Mouse (Mus musculus): ENCODE measurements around the gene Kirrel. TPM values are rescaled to one million over a fixed set of nuclear protein-coding genes. Genes with fewer than 3 reads are reported as not detected.

Kirrel gene
- polyA plus RNA-seq, 1 experiment from 2014 or later: 25.9 TPM

GRCm38 (mm10) chr3:87072191-87072590 is 102.4 kb downstream of the Kirrel start:
- ATAC-seq (ENCODE audit: insufficient number of reproducible peaks, insufficient read depth, low FRiP score, low TSS enrichment): no peak
- Histone ChIP-seq H3K27me3 (no peaks in the 10 kb centered on the region), H3K9ac (no peak overlapping the region), H3K4me3 (no peak overlapping the region), H3K4me1 (peaks cover 18% of the 10 kb centered on the region), H3K9me3 (no peaks in the 10 kb centered on the region), H3K36me3 (no peaks in the 10 kb centered on the region), H3K4me2 (replicated peaks) (no peak overlapping the region), H3K27ac (no peak overlapping the region)
- WGBS: 46% methylated on average over 3 of the region's 3 CpGs

DNA sequence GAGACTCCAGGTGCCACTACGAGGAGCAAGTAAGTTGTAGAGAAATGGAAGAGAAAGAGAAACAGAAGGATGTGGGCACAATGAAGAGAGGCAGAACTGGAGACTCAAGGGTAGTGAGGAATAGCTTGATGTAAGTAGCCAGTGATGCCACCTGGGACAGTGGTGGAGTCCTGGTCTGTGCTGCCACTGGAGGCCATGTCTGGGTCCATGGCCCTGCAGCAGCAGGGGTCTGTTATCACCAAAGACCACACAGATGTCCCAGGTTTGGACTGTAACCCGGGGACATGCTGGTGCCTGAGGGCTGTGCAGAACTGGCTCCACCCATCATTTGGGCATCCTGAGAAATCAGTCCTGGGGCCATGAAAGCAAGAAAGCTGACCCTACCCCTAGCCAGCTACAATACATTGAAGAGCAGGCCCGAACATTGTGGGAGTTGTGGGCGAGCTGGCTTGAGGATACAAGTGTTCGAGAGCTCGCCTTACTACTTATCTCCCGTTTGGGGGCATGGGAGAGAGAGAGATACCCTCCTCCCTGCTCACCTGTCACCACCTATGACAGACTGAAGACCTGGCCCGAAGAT is 107.1 kb downstream of the Kirrel start:
- Histone ChIP-seq H3K4me2 (replicated peaks) (no peak overlapping the region), H3K9ac (no peak overlapping the region), H3K4me3 (no peak overlapping the region), H3K27me3 (no peaks in the 10 kb centered on the region), H3K9me3 (no peaks in the 10 kb centered on the region), H3K4me1 (0 out of 2 replicates have a peak, but pooled peaks cover 3% of the 10 kb centered on the region), H3K36me3 (no peaks in the 10 kb centered on the region), H3K27ac (no peak overlapping the region)
- no peak for ATAC-seq (ENCODE audit: insufficient number of reproducible peaks, insufficient read depth, low FRiP score, low TSS enrichment)
- WGBS: 87% methylated on average over 8 of the region's 8 CpGs

- no peak overlapping the region for H3K4me2 ChIP-seq (replicated peaks)
- H3K27ac ChIP-seq: no peak overlapping the region
- H3K4me3 ChIP-seq: no peak overlapping the region
- WGBS: 82% methylated on average over 1 of the region's 1 CpGs
- H3K9ac ChIP-seq: no peak overlapping the region
- no peaks in the 10 kb centered on the region for H3K4me1 ChIP-seq
- no peaks in the 10 kb centered on the region for H3K9me3 ChIP-seq
- ATAC-seq (ENCODE audit: insufficient number of reproducible peaks, insufficient read depth, low FRiP score, low TSS enrichment): no peak
- no peaks in the 10 kb centered on the region for H3K36me3 ChIP-seq
- no peaks in the 10 kb centered on the region for H3K27me3 ChIP-seq
These were observed 120.6 kb downstream of the Kirrel start for GRCm38 (mm10) chr3:87053939-87054338.

DNA sequence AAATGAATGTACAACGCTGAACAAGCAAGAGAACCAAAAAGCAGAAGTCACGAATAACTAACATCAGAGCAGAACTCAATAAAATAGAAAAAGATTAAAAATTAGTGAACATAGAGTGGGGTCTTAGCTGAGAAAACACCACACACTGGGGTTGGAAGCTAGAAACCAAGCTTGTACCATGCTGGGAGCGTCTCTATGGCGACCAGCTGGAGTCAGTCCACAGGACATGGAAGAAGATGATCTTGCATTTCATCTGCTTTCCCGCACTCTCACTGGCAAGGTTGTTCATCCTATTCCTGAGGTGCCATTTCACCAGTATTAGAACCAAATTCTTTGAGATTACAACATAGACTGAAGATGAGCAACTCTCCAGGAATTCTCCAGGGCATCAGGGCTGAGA is 126.7 kb downstream of the Kirrel start:
- Histone ChIP-seq H3K27ac (no peak overlapping the region), H3K4me1 (no peaks in the 10 kb centered on the region), H3K4me3 (no peak overlapping the region), H3K36me3 (no peaks in the 10 kb centered on the region), H3K27me3 (no peaks in the 10 kb centered on the region), H3K4me2 (replicated peaks) (no peak overlapping the region), H3K9me3 (no peaks in the 10 kb centered on the region), H3K9ac (no peak overlapping the region)
- 89% methylated on average over 5 of the region's 5 CpGs for WGBS
- no peak for ATAC-seq (ENCODE audit: insufficient number of reproducible peaks, insufficient read depth, low FRiP score, low TSS enrichment)

- no peaks in the 10 kb centered on the region for H3K4me1 ChIP-seq
- H3K9me3 ChIP-seq: no peaks in the 10 kb centered on the region
- H3K36me3 ChIP-seq: no peaks in the 10 kb centered on the region
- 80% methylated on average over 2 of the region's 2 CpGs for WGBS
- H3K9ac ChIP-seq: no peak overlapping the region
- no peaks in the 10 kb centered on the region for H3K27me3 ChIP-seq
- no peak overlapping the region for H3K4me2 ChIP-seq (replicated peaks)
- no peak overlapping the region for H3K27ac ChIP-seq
- no peak for ATAC-seq (ENCODE audit: insufficient number of reproducible peaks, insufficient read depth, low FRiP score, low TSS enrichment)
- no peak overlapping the region for H3K4me3 ChIP-seq
These were observed 132.8 kb downstream of the Kirrel start for GRCm38 (mm10) chr3:87041733-87042132.

DNA sequence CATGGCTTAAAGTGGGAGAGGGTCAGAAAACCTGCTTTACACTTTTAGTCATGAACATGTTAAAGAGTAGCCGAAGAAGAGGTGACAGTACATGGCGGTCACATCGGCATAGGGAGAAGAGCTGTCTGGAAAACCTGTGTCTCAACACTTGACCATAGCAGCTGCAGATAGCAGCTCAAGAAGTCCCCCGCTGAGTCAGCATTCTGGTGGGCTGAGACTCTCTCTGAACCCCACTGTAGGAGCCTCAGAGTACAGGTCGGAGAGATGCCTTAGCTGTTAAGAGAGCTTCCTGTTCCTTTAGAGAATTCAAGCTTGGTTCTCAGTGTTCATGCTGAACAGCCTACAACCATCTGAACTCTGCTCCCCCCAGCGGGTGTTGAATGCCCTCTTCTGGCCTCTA is 136.0 kb downstream of the Kirrel start:
- Histone ChIP-seq H3K36me3 (no peaks in the 10 kb centered on the region), H3K27ac (no peak overlapping the region), H3K4me1 (no peaks in the 10 kb centered on the region), H3K4me3 (no peak overlapping the region), H3K9ac (no peak overlapping the region), H3K4me2 (replicated peaks) (no peak overlapping the region), H3K27me3 (no peaks in the 10 kb centered on the region), H3K9me3 (no peaks in the 10 kb centered on the region)
- WGBS: 87% methylated on average over 6 of the region's 6 CpGs
- no peak for ATAC-seq (ENCODE audit: insufficient number of reproducible peaks, insufficient read depth, low FRiP score, low TSS enrichment)

DNA sequence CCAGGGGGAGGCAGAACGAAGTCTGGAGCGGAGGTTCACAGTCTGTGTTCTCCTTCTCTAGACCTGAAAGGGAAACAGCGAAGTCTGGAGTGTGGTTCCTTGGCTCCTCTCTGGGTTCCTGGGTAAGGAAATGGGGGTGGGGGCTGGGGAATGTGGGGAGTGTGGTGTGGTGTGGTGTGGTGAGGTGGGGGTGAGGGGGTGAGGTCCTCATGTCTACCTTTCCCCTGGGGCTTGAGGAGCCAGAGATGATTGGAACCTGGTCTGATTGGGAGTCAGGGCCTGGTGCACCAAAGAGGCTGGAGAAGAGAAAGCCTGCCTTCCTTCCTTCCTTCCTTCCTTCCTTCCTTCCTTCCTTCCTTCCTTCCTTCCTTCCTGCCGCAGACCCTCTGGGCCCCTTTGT is 140.5 kb downstream of the Kirrel start:
- no peak overlapping the region for H3K27ac ChIP-seq
- H3K4me3 ChIP-seq: no peak overlapping the region
- no peaks in the 10 kb centered on the region for H3K4me1 ChIP-seq
- no peaks in the 10 kb centered on the region for H3K36me3 ChIP-seq
- 88% methylated on average over 4 of the region's 4 CpGs for WGBS
- no peak overlapping the region for H3K4me2 ChIP-seq (replicated peaks)
- no peaks in the 10 kb centered on the region for H3K9me3 ChIP-seq
- H3K27me3 ChIP-seq: no peaks in the 10 kb centered on the region
- no peak for ATAC-seq (ENCODE audit: insufficient number of reproducible peaks, insufficient read depth, low FRiP score, low TSS enrichment)
- H3K9ac ChIP-seq: no peak overlapping the region

GRCm38 (mm10) chr3:87033357-87033756 is 141.2 kb downstream of the Kirrel start:
- H3K27me3 ChIP-seq: no peaks in the 10 kb centered on the region
- no peaks in the 10 kb centered on the region for H3K4me1 ChIP-seq
- H3K36me3 ChIP-seq: no peaks in the 10 kb centered on the region
- no peak overlapping the region for H3K27ac ChIP-seq
- H3K9ac ChIP-seq: no peak overlapping the region
- 21% methylated on average over 8 of the region's 8 CpGs for WGBS
- H3K9me3 ChIP-seq: no peaks in the 10 kb centered on the region
- H3K4me3 ChIP-seq: no peak overlapping the region
- ATAC-seq (ENCODE audit: insufficient number of reproducible peaks, insufficient read depth, low FRiP score, low TSS enrichment): no peak
- H3K4me2 ChIP-seq (replicated peaks): no peak overlapping the region

GRCm38 (mm10) chr3:87030855-87031254 is 143.7 kb downstream of the Kirrel start:
- Histone ChIP-seq H3K4me2 (replicated peaks) (no peak overlapping the region), H3K9ac (no peak overlapping the region), H3K27ac (no peak overlapping the region), H3K9me3 (no peaks in the 10 kb centered on the region), H3K27me3 (no peaks in the 10 kb centered on the region), H3K36me3 (no peaks in the 10 kb centered on the region), H3K4me1 (no peaks in the 10 kb centered on the region), H3K4me3 (no peak overlapping the region)
- ATAC-seq (ENCODE audit: insufficient number of reproducible peaks, insufficient read depth, low FRiP score, low TSS enrichment): 0 out of 2 replicates have a peak, but pooled peaks have one; percentile 35
- WGBS: 19% methylated on average over 6 of the region's 6 CpGs

Other genes with a start within 250 kb of the Kirrel start
- 63.9 and 66.6 TPM in 2 replicates for gene Cd1d1, start 175.3 kb downstream of the Kirrel start, polyA plus RNA-seq (2016; fragmentation: Nextera tagmentation; extraction: Ambion mirVana)
- 7.8 and 8.0 TPM in 2 replicates for gene Fcrls, start 89.0 kb upstream of the Kirrel start, polyA plus RNA-seq (2016; fragmentation: Nextera tagmentation; extraction: Ambion mirVana)
- gene Cd5l, start 183.1 kb upstream of the Kirrel start, polyA plus RNA-seq (2016; fragmentation: Nextera tagmentation; extraction: Ambion mirVana): 0.15 TPM in 1 of 2 replicates, not detected in the other
- gene Fcrl1, start 201.6 kb upstream of the Kirrel start, polyA plus RNA-seq (2016; fragmentation: Nextera tagmentation; extraction: Ambion mirVana): 0.14 and 0.15 TPM in 2 replicates